Mouse (Mus musculus): ENCODE data around the gene Cbfa2t3. TPM values are rescaled to one million over a fixed set of nuclear protein-coding genes. Genes with fewer than 3 reads are reported as not detected.
A peak's percentile ranks its signal among the peaks of the same experiment; 100 is the strongest.

The Cbfa2t3 gene
- polyA plus RNA-seq, 2 experiments from 2014 or later: 0.08 to 0.28 TPM

- no peak for ATAC-seq
Observed at GRCm38 (mm10) chr8:122600666-122601065, 98.2 kb downstream of the Cbfa2t3 start.

DNA sequence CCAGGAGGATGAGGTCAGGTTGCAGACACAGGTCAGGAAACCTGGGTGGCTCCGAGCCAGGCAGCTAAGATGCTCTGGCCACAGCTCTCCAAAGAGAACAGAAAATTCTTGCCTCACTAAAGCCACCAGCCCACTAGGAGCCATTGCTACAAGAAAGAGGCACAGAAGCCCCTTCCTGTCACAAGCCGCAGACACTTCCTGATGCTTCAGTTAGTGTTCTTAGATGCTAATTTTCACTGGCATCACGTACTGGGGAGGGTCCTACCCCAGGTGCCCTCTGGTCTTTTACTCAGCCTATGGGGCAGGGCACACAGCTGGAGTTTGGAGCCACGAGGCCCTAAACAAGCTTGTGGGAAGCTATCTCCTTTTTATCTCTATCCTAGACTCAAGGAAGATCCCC lies 102.9 kb downstream of the Cbfa2t3 start:
- no peak for ATAC-seq

DNA sequence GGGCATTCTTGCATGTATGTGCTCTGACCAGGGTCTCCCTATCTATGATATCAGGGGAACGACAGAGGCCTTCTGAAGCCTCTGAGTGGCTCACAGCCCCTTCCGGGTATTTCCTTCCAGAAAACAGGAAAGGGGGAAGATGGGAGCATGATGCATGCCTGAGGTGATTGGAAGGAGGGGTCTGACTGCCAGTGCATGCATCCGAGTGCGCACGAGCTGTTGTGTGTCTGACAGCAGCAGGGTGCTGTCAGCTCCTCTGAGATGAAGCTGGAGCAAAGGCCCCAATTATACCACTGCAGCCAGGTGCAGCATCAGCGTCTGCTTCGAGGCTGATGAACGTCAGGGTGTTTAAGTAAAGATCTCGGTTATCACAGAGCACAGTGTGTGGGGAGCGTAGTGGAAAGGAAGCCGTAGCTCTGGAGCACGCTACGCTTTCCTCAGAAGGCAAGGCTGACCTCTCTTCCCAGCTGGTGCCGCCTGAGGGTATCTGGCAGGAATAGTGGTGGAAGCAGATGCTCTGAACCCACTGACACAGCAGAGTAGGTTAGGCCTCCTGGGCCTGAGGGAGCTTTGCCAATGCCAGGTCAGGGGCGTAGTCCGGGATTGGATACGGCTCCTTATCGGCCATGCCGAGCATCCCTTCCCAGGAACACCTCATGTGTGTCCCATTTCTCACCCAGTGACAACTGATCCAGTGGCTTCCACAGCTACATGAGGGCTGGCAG lies 105.0 kb downstream of the Cbfa2t3 start:
- no peak for ATAC-seq

DNA sequence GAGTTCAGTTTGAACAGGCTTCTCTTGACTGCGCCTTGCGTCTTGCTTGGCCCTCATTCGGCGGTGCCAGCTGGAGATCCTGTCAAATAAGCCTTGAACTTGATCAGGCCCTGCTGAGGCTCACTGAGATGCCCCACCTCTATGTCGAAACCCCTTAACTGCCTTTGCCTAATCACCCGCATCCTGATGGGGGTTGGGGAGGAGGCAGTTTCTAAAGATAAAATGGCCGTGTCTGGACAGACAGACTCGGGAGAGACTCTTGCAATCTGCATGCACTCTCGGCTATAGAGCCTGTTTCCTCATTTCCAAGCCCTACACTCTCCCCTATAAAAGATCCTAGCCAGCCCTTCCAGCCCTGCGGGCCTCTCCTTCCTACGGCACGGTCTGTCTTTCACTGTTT lies 105.7 kb downstream of the Cbfa2t3 start:
- no peak for ATAC-seq

- ATAC-seq: no peak
Observed at GRCm38 (mm10) chr8:122586749-122587148, 112.2 kb downstream of the Cbfa2t3 start.

DNA sequence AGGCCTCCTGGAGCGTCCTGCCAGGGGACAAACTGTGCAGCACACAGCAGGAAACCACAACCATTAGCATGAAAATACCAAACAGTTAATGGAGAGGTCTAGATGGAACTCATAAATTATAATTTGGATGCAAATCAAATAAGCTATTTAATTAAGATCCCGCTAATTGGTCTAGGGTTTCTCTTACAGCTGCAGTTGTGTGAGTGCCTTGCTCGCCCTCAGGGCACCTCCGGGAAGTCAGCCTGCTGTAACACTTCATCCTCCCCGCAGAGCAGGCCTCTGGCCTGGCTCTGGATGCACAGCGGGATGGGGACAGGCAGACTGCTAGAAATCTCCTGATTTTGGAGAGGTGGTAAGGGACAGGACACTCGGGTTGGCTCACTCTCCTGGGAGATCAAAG lies 112.7 kb downstream of the Cbfa2t3 start:
- no peak for ATAC-seq

DNA sequence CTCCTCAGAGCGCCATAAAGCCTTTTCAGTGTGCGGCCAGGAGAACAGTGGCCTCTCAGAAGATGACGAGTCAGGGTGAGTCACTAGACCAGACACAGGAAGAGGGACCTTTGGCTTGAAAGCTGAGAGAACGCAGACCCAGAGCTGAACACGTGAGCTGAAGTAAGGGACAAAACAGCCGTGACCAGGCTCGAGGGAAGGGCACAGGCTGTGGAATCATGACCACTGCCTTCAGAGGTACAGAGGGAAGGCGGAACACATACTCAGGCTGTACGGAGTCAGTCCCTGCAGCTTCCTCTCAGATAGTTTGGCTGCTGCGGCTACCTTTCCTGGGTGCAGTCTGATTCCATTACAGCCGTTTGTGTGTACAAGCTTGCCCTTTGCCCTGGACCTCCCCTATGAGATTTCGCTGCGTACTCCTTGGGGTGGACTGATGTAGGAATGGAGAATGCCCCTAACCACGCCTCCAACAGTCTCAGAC lies 113.5 kb downstream of the Cbfa2t3 start:
- no peak for ATAC-seq

DNA sequence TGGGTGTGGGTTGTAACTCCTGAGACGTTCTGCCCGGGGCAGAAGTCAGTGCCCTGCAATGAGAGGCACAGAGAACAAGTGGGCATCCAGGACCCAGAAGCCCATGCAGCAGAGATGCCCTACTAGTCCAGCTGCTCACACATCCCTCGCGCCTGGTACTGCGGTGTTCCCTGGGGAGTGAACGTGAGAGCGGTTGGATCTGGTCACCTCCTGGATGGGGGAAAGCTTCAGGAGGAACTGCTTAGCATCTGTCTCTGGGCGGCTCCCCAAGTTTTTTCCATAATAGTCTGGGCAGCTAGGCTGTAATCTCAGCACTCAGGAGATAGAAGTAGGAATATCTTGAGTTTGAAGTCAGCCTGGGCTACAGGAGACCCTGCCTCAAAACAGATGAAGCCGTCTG lies 113.9 kb downstream of the Cbfa2t3 start:
- ATAC-seq: no peak

GRCm38 (mm10) chr8:122580926-122581325 lies 118.0 kb downstream of the Cbfa2t3 start:
- ATAC-seq: no peak

DNA sequence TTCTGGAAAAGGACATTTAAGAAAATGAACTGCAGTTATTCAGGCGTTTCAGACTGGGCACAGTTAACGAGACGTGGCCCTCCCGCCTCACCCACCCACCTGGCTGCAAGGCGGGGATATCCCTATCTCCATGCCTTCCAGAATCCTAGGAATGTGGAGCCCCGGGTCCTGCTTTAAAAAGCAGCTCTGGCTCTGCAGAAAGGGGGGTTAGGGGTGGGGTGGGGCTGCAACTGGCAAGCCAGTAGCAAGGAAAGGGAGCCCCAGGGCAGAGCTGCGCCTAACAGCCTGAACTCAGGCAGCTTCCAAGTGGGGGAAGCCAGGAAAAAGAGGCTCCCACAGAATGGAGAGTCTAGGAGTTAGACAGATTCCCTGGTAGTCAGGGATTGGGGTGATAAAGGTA lies 119.7 kb downstream of the Cbfa2t3 start:
- ATAC-seq: no peak

- no peak for ATAC-seq
Observed at GRCm38 (mm10) chr8:122577116-122577515, 121.8 kb downstream of the Cbfa2t3 start.

DNA sequence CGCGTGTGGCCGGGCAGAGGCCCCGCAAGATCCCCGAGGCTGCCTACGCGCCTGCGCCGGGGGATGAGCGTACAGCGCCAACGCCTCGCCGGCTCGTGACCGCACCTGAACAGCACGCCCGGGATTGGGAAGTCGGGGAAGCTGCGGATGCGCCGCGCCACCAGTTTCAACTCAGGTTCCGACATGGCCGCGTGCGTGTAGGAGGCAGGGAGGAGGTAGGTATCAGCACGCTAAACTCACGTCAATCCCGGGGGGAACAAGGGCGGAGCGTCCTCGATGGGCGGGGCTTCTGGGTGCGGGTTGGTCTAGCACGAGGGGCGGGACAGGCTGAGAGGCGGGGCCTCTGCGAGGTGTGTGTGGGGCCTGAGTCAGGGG lies 122.3 kb downstream of the Cbfa2t3 start, which contains the start of gene Aprt:
Aprt (minus strand) TSS at position 262 of the 375 bp plus-strand sequence.
- ATAC-seq: peak; percentile 98

GRCm38 (mm10) chr8:122575735-122576647 lies 122.9 kb downstream of the Cbfa2t3 start:
- ATAC-seq: no peak

- no peak for ATAC-seq
Observed at GRCm38 (mm10) chr8:122575286-122575685, 123.6 kb downstream of the Cbfa2t3 start.

Other genes starting within 250 kb of the Cbfa2t3 start
- 1 to 10 TPM; 3.2 to 5.1 TPM for gene Snai3, start 238.4 kb downstream of the Cbfa2t3 start, polyA plus RNA-seq (2017; shearing (Covaris generic))
- 10 to 100 TPM; 35.0 to 36.0 TPM for gene Rnf166, start 223.0 kb downstream of the Cbfa2t3 start, polyA plus RNA-seq (2017; shearing (Covaris generic))
- 10 to 100 TPM; 11.0 to 14.6 TPM for gene Ctu2, start 223.0 kb downstream of the Cbfa2t3 start, polyA plus RNA-seq (2017; shearing (Covaris generic))
- gene Piezo1, start 147.8 kb downstream of the Cbfa2t3 start, polyA plus RNA-seq (2017; shearing (Covaris generic)): 10 to 100 TPM; 11.8 to 22.2 TPM
- gene Cdt1, start 131.1 kb downstream of the Cbfa2t3 start, polyA plus RNA-seq (2017; shearing (Covaris generic)): 10 to 100 TPM; 10.4 to 13.0 TPM
- 100 to 1,000 TPM; 168 to 203 TPM for gene Aprt, start 122.2 kb downstream of the Cbfa2t3 start, polyA plus RNA-seq (2017; shearing (Covaris generic))
- gene Galns, start 87.6 kb downstream of the Cbfa2t3 start, polyA plus RNA-seq (2017; shearing (Covaris generic)): 10 to 100 TPM in 1 of 2 experiments, 1 to 10 TPM in 1; 9.8 to 10.5 TPM
- gene Trappc2l, start 87.5 kb downstream of the Cbfa2t3 start, polyA plus RNA-seq (2017; shearing (Covaris generic)): 10 to 100 TPM; 46.3 to 78.4 TPM
- not detected for gene Pabpn1l, start 76.4 kb downstream of the Cbfa2t3 start, polyA plus RNA-seq (2017; shearing (Covaris generic))
- 10 to 100 TPM in 1 of 2 experiments, 1 to 10 TPM in 1; 8.0 to 10.2 TPM for gene Acsf3, start 76.4 kb upstream of the Cbfa2t3 start, polyA plus RNA-seq (2017; shearing (Covaris generic))
- gene Cdh15, start 148.9 kb upstream of the Cbfa2t3 start, polyA plus RNA-seq (2017; shearing (Covaris generic)): under 1 TPM; 0.14 to 0.26 TPM

All from activated CD4-positive, CD25-positive, alpha-beta regulatory T cell, adult 4 months (primary cell).